Mouse (Mus musculus): ENCODE measurements at regions not wholly inside any gene's neighbourhood (a gene's known extent, or its start where the extent isn't known, plus 50 kb on each side); places are given as distances from the start of the nearest gene placed in this dataset.

DNA sequence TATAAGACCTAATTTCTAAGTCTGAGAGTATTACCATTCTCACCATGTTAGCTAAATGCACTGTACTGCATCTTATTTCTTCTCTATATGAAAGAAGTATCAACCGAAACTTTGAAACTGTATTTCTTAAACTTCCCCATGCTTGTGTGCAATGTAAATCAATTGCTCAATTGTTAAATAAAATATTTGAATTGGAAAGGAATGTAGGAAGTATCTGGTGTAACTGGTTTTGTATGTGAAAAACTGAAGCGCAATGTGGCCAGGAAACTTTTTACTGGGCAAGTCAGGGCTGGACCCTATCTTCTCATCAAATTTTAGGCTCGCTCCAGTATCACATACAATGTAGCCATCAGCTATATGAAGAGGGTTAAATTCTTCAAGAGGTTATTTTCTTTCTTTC is 123.8 kb upstream of the Atp2b1 start:
- DNase-seq: no peak

DNA sequence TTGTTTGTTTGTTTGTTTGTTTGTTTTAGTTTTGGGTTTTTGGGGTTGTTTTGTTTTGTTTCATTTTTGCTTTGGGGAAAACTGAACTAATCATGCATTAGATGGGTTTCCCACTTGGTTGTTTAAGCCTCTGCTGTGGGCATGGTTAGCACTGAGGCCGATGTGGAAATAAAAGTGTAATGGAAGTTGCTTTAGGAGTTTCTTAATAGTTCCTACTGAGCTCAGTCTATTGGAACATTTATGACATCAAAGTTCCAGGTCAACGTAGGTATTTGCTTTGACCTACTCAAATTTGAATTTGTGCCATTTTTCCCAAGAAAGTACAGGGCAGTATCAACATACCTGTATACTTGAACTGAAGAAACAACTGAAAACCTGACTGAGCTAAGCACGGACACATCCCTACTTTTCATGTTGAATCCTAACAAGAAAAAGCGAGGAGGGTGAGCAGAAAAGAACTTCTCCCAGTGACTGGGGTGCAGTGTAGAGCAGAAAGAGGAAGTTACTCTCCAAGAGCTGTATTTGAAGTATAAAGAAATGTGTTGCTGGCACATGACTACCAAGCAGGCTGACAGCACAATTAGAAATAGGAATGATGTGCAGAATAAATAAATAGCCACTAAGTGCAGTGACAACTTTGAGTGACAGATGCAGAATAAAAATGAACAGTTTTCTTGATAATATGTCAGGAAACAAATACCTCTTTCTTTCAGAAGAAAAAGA is 122.0 kb upstream of the Atp2b1 start:
- no peak for DNase-seq

DNA sequence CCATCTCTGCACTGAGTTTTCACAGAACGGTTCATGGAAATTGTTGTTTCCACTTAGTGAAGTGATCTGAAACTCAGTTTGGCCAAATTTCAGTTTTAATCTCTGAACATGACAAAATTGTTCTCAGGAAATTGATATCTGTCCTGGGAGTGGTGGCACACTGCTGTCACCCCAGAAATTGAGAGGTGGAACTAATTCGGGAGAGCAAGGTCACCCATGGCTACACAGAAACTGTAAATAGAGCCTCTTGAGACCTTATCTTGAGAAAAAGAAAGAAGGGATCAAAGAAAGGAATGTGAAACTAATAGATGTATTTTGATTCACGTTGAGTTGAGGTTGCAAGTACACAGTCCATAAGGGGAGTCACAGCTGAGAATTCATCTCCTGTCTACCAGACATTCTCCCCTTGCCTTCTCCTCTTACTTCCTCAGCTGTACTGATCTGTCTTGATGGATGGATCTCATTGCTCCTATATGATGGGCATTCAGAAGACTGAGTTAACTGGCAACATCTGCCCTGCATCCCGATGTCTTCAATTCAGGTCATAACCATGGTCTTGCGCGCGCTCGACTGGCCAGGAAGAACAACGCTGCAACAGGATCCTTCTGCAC is 120.2 kb upstream of the Atp2b1 start:
- no peak for DNase-seq

DNA sequence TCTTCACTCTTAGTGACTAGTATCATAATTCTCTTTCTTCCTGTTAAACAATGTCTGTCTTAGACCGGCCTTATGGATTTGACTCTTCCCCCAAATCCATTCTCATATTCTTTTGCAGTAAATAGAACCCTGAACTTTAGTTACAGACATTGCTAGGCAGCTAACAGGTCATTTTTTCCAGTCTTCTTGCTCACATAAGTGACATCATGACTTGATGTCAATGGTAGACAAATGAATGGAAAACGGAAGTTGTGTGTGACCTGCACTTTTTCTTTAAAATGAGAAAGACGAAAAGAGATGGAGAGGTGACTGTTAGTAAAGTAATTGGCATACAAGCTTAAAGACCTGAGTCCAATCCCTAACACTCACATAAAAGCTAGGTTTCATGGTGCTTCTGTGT is 118.2 kb upstream of the Atp2b1 start:
- DNase-seq: no peak

DNA sequence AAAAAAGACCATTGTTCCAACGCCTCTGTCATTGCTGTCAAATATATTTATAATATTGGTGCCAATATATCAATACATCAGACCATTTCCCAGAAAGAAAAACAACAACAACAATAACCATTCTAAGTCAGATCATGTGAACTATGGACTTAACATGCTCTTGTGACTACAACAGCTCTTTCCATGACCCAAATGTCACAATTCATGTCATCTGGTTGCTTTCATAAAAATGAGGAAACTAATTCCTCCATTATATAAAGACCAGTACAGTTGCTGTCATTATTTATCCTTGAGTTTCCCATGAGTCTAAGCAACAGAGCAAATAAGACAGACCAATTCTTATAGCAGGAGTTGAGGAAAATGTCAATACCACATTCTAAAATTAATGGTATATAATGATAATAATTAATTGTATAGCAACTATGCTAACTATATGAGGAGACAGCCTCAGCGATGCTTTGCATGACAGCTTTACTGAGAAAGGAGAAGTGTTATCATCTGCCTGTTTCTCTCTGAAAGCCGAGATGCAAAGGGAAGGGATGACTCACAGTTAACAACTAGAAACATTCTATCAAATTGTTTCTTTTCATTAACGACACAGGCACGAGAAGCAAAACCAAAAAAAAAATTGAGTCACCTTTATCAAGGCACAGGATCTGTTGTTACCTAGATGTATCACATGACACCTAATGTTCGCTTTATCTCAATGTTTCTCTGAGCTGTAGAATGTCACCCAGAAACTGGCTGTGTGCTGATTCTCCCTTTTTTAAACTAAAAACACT is 115.4 kb upstream of the Atp2b1 start:
- no peak for DNase-seq

DNA sequence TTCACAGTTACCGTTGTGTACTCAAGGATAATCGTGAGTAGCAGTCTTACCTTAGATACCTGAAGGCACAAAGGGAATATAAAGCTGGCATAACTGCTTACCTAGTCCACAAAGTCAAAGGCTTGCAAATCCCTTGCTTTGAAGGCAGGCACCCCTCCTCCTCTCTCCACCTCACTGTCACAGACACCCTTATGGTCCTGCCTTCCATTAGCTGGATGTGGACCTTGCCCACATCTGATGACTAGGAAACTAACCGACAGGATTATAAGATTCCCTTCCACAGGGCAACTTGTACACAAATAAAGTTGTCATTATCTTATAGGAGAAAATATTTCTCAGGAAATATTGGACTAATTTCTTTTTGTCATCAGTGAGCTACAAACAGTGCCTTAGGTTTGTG is 114.4 kb upstream of the Atp2b1 start:
- no peak for DNase-seq

DNA sequence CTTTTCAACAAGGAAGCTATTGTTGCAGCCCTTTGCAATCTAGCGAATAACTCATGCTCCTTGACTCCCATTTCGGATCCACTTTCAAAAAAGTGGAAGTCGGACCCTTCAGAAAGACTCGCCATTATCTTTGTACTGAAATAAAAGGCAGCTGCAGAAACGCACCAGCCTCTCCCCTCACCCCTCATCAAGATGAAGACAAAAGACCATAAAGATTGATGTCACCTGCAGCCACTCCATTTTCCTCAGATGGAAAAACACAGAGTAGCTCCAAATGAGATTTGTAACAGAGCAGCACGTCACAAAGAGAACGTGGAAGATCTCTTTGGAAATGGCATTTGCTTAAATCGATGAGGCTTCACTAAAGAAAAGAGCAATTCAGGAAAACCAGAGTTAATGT is 113.3 kb upstream of the Atp2b1 start:
- no peak for DNase-seq

DNA sequence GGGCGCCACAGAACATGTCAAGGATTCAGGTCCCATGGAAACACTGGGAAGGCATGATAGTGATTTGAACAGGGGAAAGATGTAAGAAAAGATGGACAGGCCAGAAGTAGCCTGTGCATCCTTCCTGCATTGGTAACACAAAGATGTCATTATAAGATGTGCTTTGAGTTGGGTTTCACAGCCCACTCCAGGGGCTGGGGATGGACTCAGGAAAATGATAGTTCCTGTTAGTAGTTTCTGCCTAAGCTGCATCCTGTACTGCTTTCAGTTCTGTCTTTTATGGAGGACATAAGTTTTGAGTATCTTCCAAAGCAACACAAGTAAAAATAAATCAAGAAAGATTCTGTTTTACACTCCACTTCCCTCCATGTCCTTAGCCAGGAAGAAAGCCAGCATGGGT is 109.2 kb upstream of the Atp2b1 start:
- no peak for DNase-seq

DNA sequence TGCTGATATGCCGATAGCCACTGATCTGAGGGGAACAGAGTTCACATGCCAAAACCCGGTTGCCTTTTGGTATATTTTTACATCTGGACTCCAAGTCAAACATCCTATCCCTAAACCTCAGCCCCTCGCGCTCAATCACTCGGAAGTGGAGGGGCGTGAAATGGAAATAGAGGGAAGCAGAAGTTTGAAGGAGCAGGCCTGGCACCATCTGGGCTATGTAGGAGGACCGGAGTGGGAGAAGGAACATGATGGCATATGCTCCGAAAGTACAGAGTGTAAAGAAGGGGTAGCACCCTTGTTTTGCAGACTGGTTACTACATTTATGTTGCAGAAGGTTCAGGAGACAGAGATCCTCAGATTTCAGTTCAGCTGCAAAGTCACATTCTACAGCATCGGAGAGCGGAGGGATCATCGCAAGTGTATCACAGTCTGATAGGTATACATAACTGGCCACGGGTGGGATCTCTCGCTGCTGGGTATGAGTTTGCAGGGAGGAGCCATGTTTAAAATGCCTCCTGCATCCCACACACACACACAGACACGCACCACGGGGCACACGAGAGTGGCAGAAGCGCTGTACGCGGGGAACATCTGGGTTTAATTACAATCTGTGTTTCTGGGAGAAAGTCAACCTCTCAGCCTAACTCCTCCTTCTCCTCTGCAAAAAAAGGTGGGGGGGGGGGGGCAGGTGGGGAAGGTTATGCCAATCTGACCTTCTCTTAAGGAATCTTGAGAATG is 107.2 kb upstream of the Atp2b1 start:
- no peak for DNase-seq

DNA sequence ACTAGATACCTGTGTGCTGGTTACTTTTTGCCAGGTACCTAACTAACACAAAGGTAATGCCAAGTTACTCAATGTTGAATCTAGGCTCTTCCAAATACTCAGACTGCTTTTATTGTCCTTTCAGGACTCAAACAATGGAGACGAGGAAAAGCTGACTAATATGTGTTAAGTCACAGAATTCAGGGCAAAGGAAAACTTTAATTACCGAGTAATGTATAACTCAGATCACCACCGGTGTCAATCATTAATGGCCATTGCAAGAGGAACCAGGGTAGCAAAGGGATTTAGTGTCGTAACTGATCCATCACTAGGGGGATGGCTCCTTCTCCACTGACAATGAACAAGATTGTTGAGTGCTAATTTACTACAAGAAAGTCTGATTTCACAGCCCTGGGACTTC is 105.6 kb upstream of the Atp2b1 start:
- no peak for DNase-seq

DNA sequence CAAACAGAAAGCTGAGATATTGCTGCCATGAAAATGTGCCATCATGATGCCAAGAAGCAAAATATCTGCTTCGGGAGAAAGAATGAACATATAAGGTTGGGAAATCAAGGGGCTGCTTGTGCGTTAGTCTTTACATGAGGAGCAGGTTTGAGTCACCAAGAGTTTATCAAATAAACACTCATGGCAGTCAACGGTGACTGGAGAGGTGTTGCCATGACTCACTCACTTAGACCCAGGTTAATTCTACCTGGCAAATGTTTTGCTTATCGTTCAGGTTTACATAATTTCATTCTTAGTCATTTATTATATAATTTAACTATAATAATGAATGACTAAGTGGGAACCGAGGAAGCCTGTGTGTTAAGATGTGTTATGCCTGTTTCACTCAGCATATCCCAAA is 85.2 kb upstream of the Atp2b1 start:
- no peak for DNase-seq

DNA sequence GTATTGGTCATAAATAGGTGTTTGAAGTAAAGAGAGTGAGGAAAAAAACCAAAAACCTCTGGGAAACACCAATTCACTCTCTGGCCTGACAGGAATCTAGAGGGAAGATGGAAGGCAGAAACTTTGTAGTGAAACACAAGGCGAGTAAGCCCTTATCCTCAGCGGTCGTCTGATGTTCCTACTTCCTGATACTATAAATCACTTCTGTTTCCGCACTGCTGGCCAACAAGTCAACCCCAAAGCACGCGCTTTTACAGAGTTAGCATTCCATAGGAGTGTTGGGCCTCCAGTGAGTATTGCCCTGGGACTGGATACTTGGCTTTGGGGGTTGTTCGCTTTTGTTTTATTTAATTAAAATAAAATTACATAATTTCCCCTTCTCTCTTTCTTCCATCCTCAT is 82.7 kb upstream of the Atp2b1 start:
- DNase-seq: no peak

DNA sequence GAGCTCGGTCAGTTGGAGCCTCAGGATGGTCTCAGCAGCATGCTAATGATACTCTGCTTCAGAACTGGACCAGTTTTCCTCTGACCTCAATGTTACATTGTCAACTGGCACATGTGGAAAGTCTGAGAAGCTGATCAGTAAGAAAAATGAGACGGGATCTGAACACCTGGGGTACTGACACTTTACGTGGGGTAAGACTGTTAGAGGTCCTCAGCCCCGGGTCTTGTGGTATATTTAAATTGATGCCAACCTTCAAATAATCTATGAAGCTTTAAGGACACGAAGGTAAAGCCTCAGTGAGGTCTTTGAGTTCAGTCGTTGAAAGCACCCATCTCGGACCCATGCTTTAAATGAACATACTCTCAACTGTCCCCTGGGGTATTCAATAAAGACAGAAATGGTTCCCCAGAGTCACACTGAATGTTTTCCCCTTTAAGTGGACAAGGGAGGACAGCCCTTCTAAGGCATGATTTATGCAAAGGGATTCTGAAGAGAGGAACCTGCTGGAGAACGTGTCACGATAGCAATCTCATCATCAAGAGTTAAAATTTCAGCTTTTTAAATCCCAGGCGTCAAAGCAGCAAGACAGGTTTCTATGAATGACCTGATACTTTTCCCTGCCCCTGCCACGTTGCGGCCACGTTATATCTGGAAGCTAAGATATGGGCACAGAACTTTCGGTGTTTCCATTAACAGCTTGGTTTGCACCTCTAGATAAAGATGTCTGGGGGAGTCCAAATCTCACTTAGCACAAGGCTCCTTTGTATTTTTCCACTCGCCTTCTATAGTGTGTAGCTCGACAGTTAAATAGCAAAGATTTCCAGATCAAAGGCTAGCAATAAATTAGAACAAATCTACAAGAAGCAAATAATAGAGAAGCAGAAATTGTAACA is 76.7 kb upstream of the Atp2b1 start:
- DNase-seq: no peak

DNA sequence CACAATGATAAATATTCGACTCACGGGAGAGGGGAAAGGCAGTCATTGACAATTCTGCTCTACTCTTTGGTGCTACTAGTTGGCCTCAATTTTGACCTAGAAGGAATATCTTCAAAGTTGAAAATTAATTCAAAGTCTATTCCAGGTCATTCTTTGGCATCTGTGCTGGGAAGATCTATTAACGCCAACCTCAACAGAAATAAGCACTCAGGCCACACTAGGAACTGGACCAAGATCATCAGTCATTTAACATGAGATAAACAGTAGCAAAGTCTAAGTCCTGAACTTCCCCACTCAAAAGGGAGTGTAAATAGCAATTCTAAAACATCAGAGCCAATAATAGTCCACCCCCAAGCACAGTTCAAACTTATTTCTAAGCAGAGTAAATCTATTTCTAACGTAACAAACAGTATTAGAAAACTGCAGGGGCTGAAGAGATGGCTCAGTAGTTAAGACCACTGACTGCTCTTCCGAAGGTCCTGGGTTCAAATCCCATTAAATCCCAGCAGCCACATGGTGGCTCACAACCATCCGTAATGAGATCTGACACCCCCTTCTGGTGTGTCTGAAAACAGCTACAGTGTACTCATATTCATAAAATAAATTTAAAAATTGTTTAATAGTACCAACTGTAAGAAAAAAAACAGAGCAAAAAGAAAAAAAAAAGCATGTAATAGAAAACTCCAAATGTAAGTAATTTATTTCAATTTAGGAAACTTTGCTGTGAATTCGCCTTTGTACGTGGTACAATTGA is 75.1 kb upstream of the Atp2b1 start:
- DNase-seq: no peak

DNA sequence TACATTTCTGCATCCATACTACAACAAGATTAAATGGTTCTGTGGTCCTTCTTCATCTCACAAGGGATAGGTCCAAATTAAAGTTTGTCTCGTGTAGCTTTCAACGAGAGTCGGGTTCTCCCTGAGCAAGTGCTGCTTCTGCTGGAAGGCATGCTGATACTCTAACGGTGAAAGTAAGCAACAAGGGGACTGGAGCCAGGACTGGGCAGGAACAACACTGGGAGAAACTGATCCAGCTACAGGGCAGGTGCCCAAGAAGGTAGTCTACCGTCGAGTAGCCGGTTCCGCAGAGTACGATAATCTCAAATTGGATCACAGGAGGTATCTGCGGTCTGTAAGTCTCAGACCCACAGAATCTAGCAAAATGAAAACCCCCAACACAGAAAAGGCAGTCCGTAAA is 74.2 kb upstream of the Atp2b1 start:
- no peak for DNase-seq

DNA sequence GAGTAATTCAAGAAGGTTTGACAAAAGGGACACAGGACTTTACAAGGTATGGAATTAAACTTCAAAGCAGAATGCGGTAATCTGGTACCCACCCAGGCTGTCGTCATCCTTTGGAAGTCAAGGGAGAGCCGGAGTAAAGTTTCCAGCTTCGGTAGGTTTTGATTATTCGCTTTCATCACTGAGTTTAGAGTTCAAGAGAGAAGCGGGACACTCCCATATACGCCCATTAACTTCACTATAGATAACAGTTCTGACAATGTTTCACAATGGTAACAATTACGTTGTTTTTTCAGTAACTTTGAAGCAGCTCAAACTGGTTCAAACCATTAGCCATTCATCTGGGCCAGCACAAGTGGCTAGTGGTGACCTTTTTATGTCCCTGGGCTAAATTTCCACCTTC is 73.8 kb upstream of the Atp2b1 start:
- no peak for DNase-seq

DNA sequence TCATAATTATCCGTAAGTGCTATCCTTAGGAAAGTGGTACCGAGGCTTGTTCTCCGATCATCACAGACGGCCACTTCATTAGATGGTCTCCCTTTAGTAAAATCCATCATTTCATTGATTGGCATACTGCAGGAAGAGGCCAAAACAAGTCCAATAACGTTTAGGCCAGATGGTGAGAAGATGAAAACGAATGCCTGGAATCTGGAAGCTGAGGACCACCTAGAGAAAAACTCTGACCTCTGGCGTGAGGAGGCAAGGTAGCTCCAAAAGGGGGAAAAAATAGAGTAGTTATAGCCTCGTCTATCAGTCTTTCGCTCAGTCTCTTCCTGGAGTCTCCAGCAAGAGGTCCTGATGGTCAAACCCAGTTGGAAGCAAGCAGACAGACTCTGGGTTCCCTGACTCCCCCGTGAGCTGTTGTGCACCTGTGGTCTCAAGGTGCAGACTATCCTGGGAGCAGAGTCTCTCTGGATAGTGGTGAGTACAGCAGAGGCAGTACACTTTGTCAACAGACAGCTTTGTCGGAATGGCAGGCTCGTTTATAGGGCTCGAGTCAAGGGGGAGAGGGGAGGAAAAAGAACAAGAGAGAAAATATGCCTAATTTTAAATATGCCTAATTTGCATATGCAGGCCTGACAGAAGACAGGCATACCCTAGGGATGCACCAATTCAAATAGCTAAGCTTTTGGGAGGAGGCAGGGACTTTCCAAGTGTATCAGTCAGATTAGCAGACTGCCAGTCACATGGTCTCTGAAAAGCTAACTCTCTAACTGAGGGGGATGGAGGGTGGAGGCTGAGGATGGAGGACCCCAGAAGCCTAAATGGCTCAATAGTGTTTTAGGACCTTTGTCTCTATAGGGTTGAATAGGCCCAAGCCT is 73.0 kb upstream of the Atp2b1 start:
- no peak for DNase-seq

DNA sequence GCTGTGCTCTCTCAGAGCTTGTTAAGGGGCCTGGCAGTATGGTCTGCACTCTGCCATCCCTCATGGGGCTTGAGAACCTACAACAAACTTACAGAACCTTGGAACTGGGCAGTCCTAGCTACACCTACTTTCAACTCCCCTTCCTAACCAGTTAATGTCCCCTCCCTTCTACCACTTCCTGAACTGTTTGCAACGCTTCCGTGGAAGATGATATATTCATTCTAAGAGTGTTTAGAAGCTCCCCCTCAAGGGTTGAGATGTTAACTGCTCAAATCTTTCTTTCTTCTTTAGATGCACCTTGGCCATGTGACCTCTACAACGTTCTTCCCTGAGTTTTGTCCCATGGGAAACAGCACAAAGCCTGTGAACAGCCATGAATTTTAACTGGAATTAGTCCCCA is 72.3 kb upstream of the Atp2b1 start:
- DNase-seq: no peak

DNA sequence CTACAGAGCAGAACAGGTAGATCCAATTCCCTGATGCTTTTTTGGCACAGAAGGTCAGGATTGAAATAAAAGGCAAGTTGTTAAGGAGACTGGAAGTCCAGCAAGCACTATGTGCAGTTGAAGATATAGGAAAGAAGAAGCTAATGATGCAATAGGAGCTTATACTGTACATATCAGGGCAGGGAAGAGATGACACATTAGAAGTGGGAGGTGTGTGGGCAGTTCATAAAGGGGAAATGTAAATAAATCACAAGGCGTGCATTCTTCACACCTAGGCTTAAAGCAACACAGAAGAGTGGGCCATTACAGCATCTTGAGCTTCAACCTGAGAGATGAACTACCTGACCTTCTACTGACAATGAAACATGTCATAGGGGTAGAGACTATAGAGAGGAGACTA is 71.5 kb upstream of the Atp2b1 start:
- no peak for DNase-seq

DNA sequence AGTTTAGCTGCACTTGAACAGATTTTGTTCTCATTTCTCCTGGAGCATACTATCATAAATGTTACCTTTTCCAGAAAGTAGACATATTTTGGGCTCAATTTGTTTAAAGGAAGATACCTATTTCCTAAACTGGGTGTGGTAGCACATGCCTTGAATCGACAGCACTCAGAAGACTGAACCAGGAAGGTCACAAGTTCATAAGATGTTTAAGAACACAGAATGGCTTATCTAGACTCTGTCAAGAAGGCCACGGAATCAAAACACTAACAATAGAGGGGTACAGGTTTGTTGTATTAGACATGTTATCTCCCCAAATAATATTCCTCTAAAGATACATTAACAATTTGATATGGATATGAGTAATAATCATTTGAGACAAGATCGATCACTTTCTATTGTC is 64.4 kb upstream of the Atp2b1 start:
- DNase-seq: no peak

DNA sequence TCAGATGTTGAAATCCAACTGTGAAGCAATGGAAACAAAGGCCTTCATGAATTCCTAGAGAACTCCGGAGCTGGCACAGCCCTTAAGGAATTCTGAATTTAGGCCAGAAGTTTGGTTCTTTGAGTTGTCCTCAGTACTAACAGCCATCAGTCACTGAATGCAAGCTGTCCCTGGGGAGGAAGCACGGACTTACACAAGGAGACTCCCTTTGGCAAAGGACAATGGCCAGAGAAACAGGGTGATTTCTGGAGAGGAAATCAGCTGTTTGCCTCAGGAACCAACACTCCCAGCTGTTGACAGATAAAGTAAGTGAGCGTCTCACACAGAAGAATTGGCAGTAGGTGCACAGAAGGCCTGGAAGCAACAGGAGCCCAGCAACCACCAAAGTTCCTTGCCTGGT is 56.8 kb upstream of the Atp2b1 start:
- no peak for DNase-seq

All from thymus, postnatal 4 days (tissue).